Mouse (Mus musculus) monocyte, adult 2 months (primary cell): ENCODE data around the gene Stab1.

Source experiments
- DNase-seq, 2 experiments: peaks; one replicate each; pipeline ENCODE4 v3.0.0; 2022; ENCODE audit warnings: low spot score in 2 of 2, low read depth in 1 of 2

Stab1 gene

GRCm38 (mm10) chr14:31194891-31195513 is 26.6 kb upstream of the Stab1 start:
- DNase-seq: no peak

- DNase-seq: no peak
These were observed 26.0 kb upstream of the Stab1 start for GRCm38 (mm10) chr14:31194441-31194840.

GRCm38 (mm10) chr14:31193791-31194190 is 25.4 kb upstream of the Stab1 start:
- DNase-seq: no peak

GRCm38 (mm10) chr14:31191936-31192335 is 23.5 kb upstream of the Stab1 start:
- DNase-seq: no peak

- no peak for DNase-seq
These were observed 20.9 kb upstream of the Stab1 start for GRCm38 (mm10) chr14:31189348-31189747.

GRCm38 (mm10) chr14:31188771-31189181 is 20.3 kb upstream of the Stab1 start:
- DNase-seq: no peak

GRCm38 (mm10) chr14:31186656-31187055 is 18.2 kb upstream of the Stab1 start:
- no peak for DNase-seq

- no peak for DNase-seq
These were observed 15.8 kb upstream of the Stab1 start for GRCm38 (mm10) chr14:31184195-31184594.

GRCm38 (mm10) chr14:31183541-31183940 is 15.1 kb upstream of the Stab1 start:
- no peak for DNase-seq

- no peak for DNase-seq
These were observed 14.4 kb upstream of the Stab1 start for GRCm38 (mm10) chr14:31182786-31183290.

GRCm38 (mm10) chr14:31181512-31181911 is 13.1 kb upstream of the Stab1 start:
- no peak for DNase-seq

GRCm38 (mm10) chr14:31179677-31180365 is 11.4 kb upstream of the Stab1 start:
- no peak for DNase-seq

GRCm38 (mm10) chr14:31177715-31178114 is 9.3 kb upstream of the Stab1 start:
- no peak for DNase-seq

- DNase-seq: no peak
These were observed 8.8 kb upstream of the Stab1 start for GRCm38 (mm10) chr14:31177287-31177686.

GRCm38 (mm10) chr14:31173537-31173936 is 5.1 kb upstream of the Stab1 start:
- no peak for DNase-seq

- DNase-seq: no peak
These were observed 4.5 kb upstream of the Stab1 start for GRCm38 (mm10) chr14:31172781-31173455.

- no peak for DNase-seq
These were observed 3.4 kb upstream of the Stab1 start for GRCm38 (mm10) chr14:31171821-31172220.

GRCm38 (mm10) chr14:31171386-31171785 is 2.9 kb upstream of the Stab1 start:
- no peak for DNase-seq

- no peak for DNase-seq
These were observed 2.5 kb upstream of the Stab1 start for GRCm38 (mm10) chr14:31170963-31171362.

- DNase-seq: no peak
These were observed 1.1 kb upstream of the Stab1 start for GRCm38 (mm10) chr14:31169508-31169907.

- no peak for DNase-seq
These were observed 1.6 kb downstream of the Stab1 start for GRCm38 (mm10) chr14:31166827-31167226.

GRCm38 (mm10) chr14:31165991-31166630 is 2.3 kb downstream of the Stab1 start:
- peak; percentile 57 to 68 for DNase-seq
